Mouse (Mus musculus) kidney, postnatal 14 days (tissue): ENCODE measurements around the gene Mlh3.
"Not testable (repeated sequence)": the region's sequence is repeated elsewhere in the genome, so short reads cannot be mapped to it uniquely, and the experiment has no call there.

Experiments used
- DNase-seq: peaks from one replicate; pipeline ENCODE4 v3.0.0; 2022; ENCODE audit warnings: mixed read lengths

Gene Mlh3

GRCm38 (mm10) chr12:85270319-85270718 lies at the start of gene Mlh3:
Gene Mlh3 (minus strand): TSS chr12:85270599.
- DNase-seq = peak; percentile 91

GRCm38 (mm10) chr12:85308651-85309050 lies 38.3 kb upstream of the Mlh3 start:
- DNase-seq = no peak

- DNase-seq = peak; percentile 90
These were observed 35.0 kb upstream of the Mlh3 start for GRCm38 (mm10) chr12:85305247-85305892.

- DNase-seq = peak; percentile 14
These were observed 34.3 kb upstream of the Mlh3 start for GRCm38 (mm10) chr12:85304725-85305124.

GRCm38 (mm10) chr12:85303256-85303655 lies 32.9 kb upstream of the Mlh3 start:
- DNase-seq = no peak

- peak; percentile 17 for DNase-seq
These were observed 28.4 kb upstream of the Mlh3 start for GRCm38 (mm10) chr12:85298835-85299180.

GRCm38 (mm10) chr12:85298127-85298834 lies 27.9 kb upstream of the Mlh3 start:
- peak; percentile 53 for DNase-seq

- no peak for DNase-seq
These were observed 27.1 kb upstream of the Mlh3 start for GRCm38 (mm10) chr12:85297345-85297997.

- no peak for DNase-seq
These were observed 26.5 kb upstream of the Mlh3 start for GRCm38 (mm10) chr12:85296915-85297314.

GRCm38 (mm10) chr12:85295506-85295905 lies 25.1 kb upstream of the Mlh3 start:
- no peak for DNase-seq

GRCm38 (mm10) chr12:85292906-85293305 lies 22.5 kb upstream of the Mlh3 start:
- DNase-seq = no peak

- no peak for DNase-seq
These were observed 21.9 kb upstream of the Mlh3 start for GRCm38 (mm10) chr12:85292288-85292687.

GRCm38 (mm10) chr12:85291541-85291940 lies 21.1 kb upstream of the Mlh3 start:
- peak; percentile 33 for DNase-seq

- DNase-seq = peak; percentile 45
These were observed 20.2 kb upstream of the Mlh3 start for GRCm38 (mm10) chr12:85290633-85291032.

GRCm38 (mm10) chr12:85289157-85290000 lies 19.0 kb upstream of the Mlh3 start:
- DNase-seq = peak; percentile 53

- DNase-seq = peak; percentile 96
These were observed 18.2 kb upstream of the Mlh3 start, which contains the start of gene Zc2hc1c for GRCm38 (mm10) chr12:85288486-85289156. Gene Zc2hc1c (plus strand): TSS chr12:85288591.

- peak; percentile 56 for DNase-seq
These were observed 17.5 kb upstream of the Mlh3 start, which contains the start of gene Acyp1 for GRCm38 (mm10) chr12:85287809-85288485. Gene Acyp1 (minus strand): TSS chr12:85288438.

GRCm38 (mm10) chr12:85286941-85287340 lies 16.5 kb upstream of the Mlh3 start:
- DNase-seq = no peak

GRCm38 (mm10) chr12:85284996-85285395 lies 14.6 kb upstream of the Mlh3 start:
- DNase-seq = no peak

- DNase-seq = no peak
These were observed 13.9 kb upstream of the Mlh3 start for GRCm38 (mm10) chr12:85284331-85284730.

- DNase-seq = not testable (repeated sequence)
These were observed 11.4 kb upstream of the Mlh3 start for GRCm38 (mm10) chr12:85281756-85282155.
